Mouse (Mus musculus): ENCODE results near the gene Minpp1.

GRCm38 (mm10) chr19:32553310-32553709 is 67.7 kb downstream of the Minpp1 start:
- TF ChIP-seq TAL1 (conservative IDR thresholded peaks at IDR 0.05; ENCODE audit: low read depth, low read length), result no peak
- no peak for TF ChIP-seq CTCF (IDR thresholded peaks at IDR 0.05; ENCODE audit: low read depth, low read length)
- no peak for TF ChIP-seq GATA1 (IDR thresholded peaks at IDR 0.05; ENCODE audit: borderline replicate concordance, low read length)

Data from G1E (cell line).